Comparison of ENCODE assay signal across 21 mouse cellular contexts in genomic region chr7:35401169-35401568, GRCm38 (mm10). TPM values are rescaled to one million over a fixed set of nuclear protein-coding genes. Genes with fewer than 3 reads are reported as not detected.
A peak's percentile ranks its signal among the peaks of the same experiment; 100 is the strongest.
DNase-seq lines count a peak whose midpoint lies in the region; TF ChIP-seq lines count a peak whose summit lies in the region.
"Had no signal": no experiment of that assay in that cellular context is flagged by ENCODE, and none has a peak within 500 bp of the region (broad histone marks: within the 10 kb centered on the region; RNA-seq: fewer than 3 reads in every experiment).

No protein-coding gene starts in this region.

- no peak overlapping the region for H3K4me3 ChIP-seq in ES-E14 (ENCODE audit: insufficient read depth in 1 of 2, low read depth in 1 of 2, low read length in 2 of 2, poor library complexity in 1 of 2, severe bottlenecking in 1 of 2)
- H3K4me3 ChIP-seq: embryonic facial prominence, embryonic 13.5 days; embryonic facial prominence, embryonic 15.5 days; erythroblast, embryonic 14.5 days; forebrain, embryonic 10.5 days; forebrain, embryonic 12.5 days had no signal

- peaks cover 13% of the 10 kb centered on the region for H3K36me3 ChIP-seq in ES-E14 (ENCODE audit: control insufficient read depth, insufficient read depth, low read length, poor library complexity, severe bottlenecking)

- no peak overlapping the region for H3K27ac ChIP-seq in ES-E14 (ENCODE audit: insufficient read depth, low read depth, low read length, poor library complexity, severe bottlenecking)
- H3K27ac ChIP-seq: embryonic facial prominence, embryonic 13.5 days; embryonic facial prominence, embryonic 15.5 days; forebrain, embryonic 10.5 days; forebrain, embryonic 12.5 days had no signal

- intact Hi-C loops in left cerebral cortex, postnatal 10 days (cut with DNase I): no loop called here

- H3K9me3 ChIP-seq in ES-E14 (ENCODE audit: control insufficient read depth, insufficient read depth, low read depth, low read length): no peaks in the 10 kb centered on the region
- H3K9me3 ChIP-seq: embryonic facial prominence, embryonic 13.5 days; embryonic facial prominence, embryonic 15.5 days; forebrain, embryonic 10.5 days; forebrain, embryonic 12.5 days had no signal

- no peak overlapping the region for H3K9ac ChIP-seq in ES-E14 (ENCODE audit: insufficient read depth, low read depth, low read length, poor library complexity, severe bottlenecking)
- H3K9ac ChIP-seq: embryonic facial prominence, embryonic 13.5 days; embryonic facial prominence, embryonic 15.5 days; forebrain, embryonic 12.5 days had no signal

- in situ Hi-C loops in ES-E14 (cut with MboI; ENCODE audit: low sequenced_read_pairs in 2 of 2, unreplicated experiment in 2 of 2): no loop called here

- H3K4me1 ChIP-seq in ES-E14 (ENCODE audit: control insufficient read depth in 2 of 2, insufficient read depth in 2 of 2, low read length in 2 of 2, poor library complexity in 1 of 2): peaks cover 2 to 4% of the 10 kb centered on the region in 2 experiments; a peak in 1 of 4 replicates

- DNase-seq in ES-CJ7 (ENCODE audit: low read depth, low spot score): peak; percentile 91
- DNase-seq in ES-E14 (ENCODE audit: low read depth, low spot score): peak; percentile 77
- peak; percentile 95 for DNase-seq in R1 (ENCODE audit: low read depth, low spot score)
- DNase-seq in ZHBTc4 (ENCODE audit: low read depth, low spot score): peak; percentile 91
- no peak for DNase-seq in retina, embryonic 14.5 days (ENCODE audit: low spot score)
- no peak for DNase-seq in left cerebral cortex, postnatal 10 days (ENCODE audit: extremely low spot score in 1 of 2, low spot score in 2 of 2)
- DNase-seq in right cerebral cortex, postnatal 10 days (ENCODE audit: low spot score in 2 of 2): no peak
- no peak for DNase-seq in layer of hippocampus, postnatal 36 days
- DNase-seq: adrenal gland, adult 2 months; adrenal gland, postnatal 10 days; adrenal gland, postnatal 25 days; cerebellum, adult 11-12 months; cerebellum, adult 2 months; cerebellum, adult 9-10 months; cerebellum, postnatal 10 days; cerebellum, postnatal 25 days had no signal

TF ChIP-seq in ES-E14, 5 proteins besides CTCF, POLR2A, EP300 and RAD21:
- TF ChIP-seq MAFK (IDR thresholded peaks at IDR 0.05; ENCODE audit: insufficient read depth, low read depth, low read length) (no peak), HCFC1 (IDR thresholded peaks at IDR 0.05; ENCODE audit: borderline replicate concordance, insufficient read depth, low read length) (no peak), ZNF384 (IDR thresholded peaks at IDR 0.05; ENCODE audit: low read depth, low read length) (no peak)
TF ChIP-seq in ES-E14: peak in this region for 0.

RNA-seq across cellular contexts. Expression of gene Cep89, which starts 4.3 kb away (rescaled TPM):
- 15.3 and 22.5 TPM in 2 replicates for total RNA-seq in ES-E14 (2012; rRNA removed)
- total RNA-seq in left cerebral cortex, postnatal 10 days (2021): 10 to 100 TPM; 21.5 to 24.7 TPM
- total RNA-seq in layer of hippocampus, postnatal 36 days (2021): 10 to 100 TPM; 18.7 to 21.1 TPM

RNA-seq across cellular contexts. Expression of gene Faap24, which starts 4.5 kb away (rescaled TPM):
- 7.0 and 7.1 TPM in 2 replicates for total RNA-seq in ES-E14 (2012; rRNA removed)
- total RNA-seq in left cerebral cortex, postnatal 10 days (2021): 10 to 100 TPM in 1 of 2 experiments, 1 to 10 TPM in 1; 8.7 to 10.6 TPM
- 1 to 10 TPM; 5.0 to 5.4 TPM for total RNA-seq in layer of hippocampus, postnatal 36 days (2021)

RNA-seq across cellular contexts. Expression of gene Slc7a9, which starts 47.4 kb away (rescaled TPM):
- 0.62 and 1.2 TPM in 2 replicates for total RNA-seq in ES-E14 (2012; rRNA removed)
- total RNA-seq in left cerebral cortex, postnatal 10 days (2021): not detected
- not detected for total RNA-seq in layer of hippocampus, postnatal 36 days (2021)
- total RNA-seq: adrenal gland, adult 2 months; adrenal gland, postnatal 10 days; adrenal gland, postnatal 25 days had no signal

Comparison
In these comparisons a context has a peak if more than half of its experiments do, and no peak if none do; other contexts are left out.
1. DNase-seq: peak in ES-CJ7 (single experiment), ES-E14 (single experiment), R1 (single experiment) and ZHBTc4 (single experiment); none in retina, embryonic 14.5 days (single experiment), left cerebral cortex, postnatal 10 days (0 of 2), right cerebral cortex, postnatal 10 days (0 of 2) and layer of hippocampus, postnatal 36 days (0 of 2).